Mouse (Mus musculus): ENCODE data around the gene Hist1h1t.

DNA sequence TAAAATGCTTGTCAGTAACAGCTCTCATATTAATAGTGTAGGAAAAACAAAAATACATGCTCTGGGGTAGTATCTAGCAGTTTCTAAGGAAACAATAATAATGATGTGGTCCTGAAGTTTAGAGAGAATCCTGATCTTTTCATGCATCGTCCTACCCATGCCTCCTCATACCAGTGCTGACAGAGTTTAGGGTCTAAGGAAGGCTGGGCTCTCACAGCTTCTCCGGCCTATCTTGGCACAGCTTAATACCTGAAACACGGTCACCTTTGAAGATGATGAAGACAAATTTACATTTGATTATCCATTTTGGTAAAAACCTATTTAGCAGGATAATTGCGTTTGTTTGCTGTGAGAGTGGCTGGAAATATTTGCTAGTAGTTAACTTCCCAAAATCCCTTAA is 48.3 kb downstream of the Hist1h1t start:
- TF ChIP-seq CTCF (IDR thresholded peaks at IDR 0.05; ENCODE audit: low read depth, low read length) (no peak), POLR2A (IDR thresholded peaks at IDR 0.05; ENCODE audit: borderline replicate concordance, low read depth, low read length) (no peak)

All from bone marrow macrophage, adult 2 months (primary cell).